Mouse (Mus musculus) liver, embryonic 13.5 days (tissue): ENCODE data around the gene Rnase9. TPM values are rescaled to one million over a fixed set of nuclear protein-coding genes. Genes with fewer than 3 reads are reported as not detected.
"Not testable (repeated sequence)": the region's sequence is repeated elsewhere in the genome, so short reads cannot be mapped to it uniquely, and the experiment has no call there.

ENCODE experiments used
- ATAC-seq: fragments of 200-750 bp; cut with Nextera tagmentation; 2 replicates; pipeline ENCODE4 v1.8.0; 2017; ENCODE audit warnings: low read depth, mild to moderate bottlenecking, moderate number of reproducible peaks, moderate library complexity
- DNase-seq: peaks from one replicate; pipeline ENCODE4 v3.0.0; 2022
- H3K27ac ChIP-seq: fragments of 300-500 bp; sonication (generic); 2 replicates; pipeline ENCODE4 v1.5.1; 2015; ENCODE audit warnings: moderate library complexity, mild to moderate bottlenecking, inconsistent platforms
- H3K27me3 ChIP-seq: fragments of 300-500 bp; sonication (generic); 2 replicates; pipeline ENCODE4 v1.6.1; 2015; ENCODE audit warnings: mild to moderate bottlenecking, inconsistent platforms
- H3K36me3 ChIP-seq: fragments of 300-500 bp; sonication (generic); 2 replicates; pipeline ENCODE4 v1.6.1; 2015; ENCODE audit warnings: mild to moderate bottlenecking, inconsistent platforms
- H3K4me1 ChIP-seq: fragments of 300-500 bp; sonication (generic); replicated peaks from 2 replicates; pipeline ENCODE4 v1.6.1; 2015; ENCODE audit warnings: inconsistent platforms
- H3K4me2 ChIP-seq: fragments of 300-500 bp; sonication (generic); 2 replicates; pipeline ENCODE4 v1.6.1; 2015; ENCODE audit warnings: inconsistent platforms, mild to moderate bottlenecking, moderate library complexity
- H3K4me3 ChIP-seq: fragments of 300-500 bp; sonication (generic); replicated peaks from 2 replicates; pipeline ENCODE4 v1.5.1; 2015; ENCODE audit warnings: mild to moderate bottlenecking, inconsistent platforms
- H3K9ac ChIP-seq: fragments of 300-500 bp; sonication (generic); 2 replicates; pipeline ENCODE4 v1.6.1; 2015; ENCODE audit warnings: mild to moderate bottlenecking, inconsistent platforms
- H3K9me3 ChIP-seq: fragments of 300-500 bp; sonication (generic); replicated peaks from 2 replicates; pipeline ENCODE4 v1.6.1; 2016; ENCODE audit warnings: inconsistent platforms
- WGBS: fragments of 180-500 bp; shearing (Covaris S2); methylation state at CpG from one replicate; pipeline ENCODE4 v1.1.7; 2015; ENCODE audit not compliant: insufficient replicate concordance; 5-methylcytosine and 5-hydroxymethylcytosine counted together
- polyA plus RNA-seq: library from polyadenylated mRNA; unstranded; fragments of >200 nt; fragmentation: Nextera tagmentation; extraction: Ambion mirVana; gene quantifications from 2 replicates; pipeline ENCODE4 v1.2.1, GENCODE M21; 2015

The Rnase9 gene
- polyA plus RNA-seq, 1 experiment from 2014 or later, result not detected

GRCm38 (mm10) chr14:51047846-51048245 lies 6.2 kb upstream of the Rnase9 start:
- DNase-seq, result no peak
- no peak for ATAC-seq
- H3K4me3 ChIP-seq, result no peak overlapping the region
- H3K4me2 ChIP-seq, result no peak overlapping the region
- no peak overlapping the region for H3K9ac ChIP-seq
- no peaks in the 10 kb centered on the region for H3K9me3 ChIP-seq
- 13% methylated on average over 5 of the region's 5 CpGs for WGBS
- 0 out of 2 replicates have a peak, but pooled peaks cover 3% of the 10 kb centered on the region for H3K4me1 ChIP-seq
- H3K27me3 ChIP-seq, result no peaks in the 10 kb centered on the region
- no peak overlapping the region for H3K27ac ChIP-seq
- no peaks in the 10 kb centered on the region for H3K36me3 ChIP-seq

DNA sequence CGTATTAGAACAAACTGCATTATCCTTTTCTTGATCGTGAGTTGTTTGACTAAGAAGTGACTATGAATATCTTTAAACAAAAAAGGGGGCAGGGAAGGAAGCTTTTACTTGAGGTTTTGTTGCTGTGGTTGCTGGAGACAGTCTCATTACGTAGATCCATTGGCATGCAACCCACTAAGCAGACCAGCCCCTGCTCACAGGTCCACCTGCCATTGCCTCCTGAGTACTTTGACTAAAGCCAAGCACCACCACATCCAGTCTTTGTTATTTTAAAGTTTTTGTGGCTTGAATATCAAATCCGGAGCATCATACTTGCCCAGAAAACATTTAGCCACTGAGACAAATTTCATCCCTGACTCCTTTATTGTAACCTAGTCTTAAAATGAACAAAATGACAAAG lies 5.5 kb downstream of the Rnase9 start:
- no peak overlapping the region for H3K4me2 ChIP-seq
- no peaks in the 10 kb centered on the region for H3K36me3 ChIP-seq
- no peak overlapping the region for H3K9ac ChIP-seq
- DNase-seq (no peak), ATAC-seq (no peak)
- no peak overlapping the region for H3K4me3 ChIP-seq
- no peaks in the 10 kb centered on the region for H3K4me1 ChIP-seq
- H3K9me3 ChIP-seq, result no peaks in the 10 kb centered on the region
- no peaks in the 10 kb centered on the region for H3K27me3 ChIP-seq
- no peak overlapping the region for H3K27ac ChIP-seq
- 63% methylated on average over 4 of the region's 4 CpGs for WGBS

GRCm38 (mm10) chr14:51035206-51035605 lies 6.5 kb downstream of the Rnase9 start:
- 55% methylated on average over 1 of the region's 1 CpGs for WGBS
- no peaks in the 10 kb centered on the region for H3K9me3 ChIP-seq
- H3K4me3 ChIP-seq, result no peak overlapping the region
- H3K9ac ChIP-seq, result no peak overlapping the region
- no peaks in the 10 kb centered on the region for H3K36me3 ChIP-seq
- H3K27ac ChIP-seq, result no peak overlapping the region
- no peak for DNase-seq
- ATAC-seq, result no peak
- no peaks in the 10 kb centered on the region for H3K4me1 ChIP-seq
- H3K4me2 ChIP-seq, result no peak overlapping the region
- H3K27me3 ChIP-seq, result no peaks in the 10 kb centered on the region

GRCm38 (mm10) chr14:51027387-51028155 lies 14.1 kb downstream of the Rnase9 start:
- H3K27me3 ChIP-seq, result no peaks in the 10 kb centered on the region
- no peak overlapping the region for H3K4me2 ChIP-seq
- ATAC-seq (no peak), DNase-seq (no peak)
- no peaks in the 10 kb centered on the region for H3K4me1 ChIP-seq
- 48% methylated on average over 3 of the region's 3 CpGs for WGBS
- no peak overlapping the region for H3K27ac ChIP-seq
- no peaks in the 10 kb centered on the region for H3K9me3 ChIP-seq
- H3K9ac ChIP-seq, result no peak overlapping the region
- H3K36me3 ChIP-seq, result no peaks in the 10 kb centered on the region
- no peak overlapping the region for H3K4me3 ChIP-seq

GRCm38 (mm10) chr14:51026391-51027133 lies 15.1 kb downstream of the Rnase9 start:
- Histone ChIP-seq H3K9me3 (no peaks in the 10 kb centered on the region), H3K27ac (no peak overlapping the region), H3K4me1 (no peaks in the 10 kb centered on the region), H3K4me3 (no peak overlapping the region), H3K9ac (no peak overlapping the region), H3K4me2 (no peak overlapping the region), H3K27me3 (no peaks in the 10 kb centered on the region), H3K36me3 (no peaks in the 10 kb centered on the region)
- DNase-seq, result peak; percentile 45
- ATAC-seq, result no peak
- WGBS, result 34% methylated on average over 5 of the region's 5 CpGs

DNA sequence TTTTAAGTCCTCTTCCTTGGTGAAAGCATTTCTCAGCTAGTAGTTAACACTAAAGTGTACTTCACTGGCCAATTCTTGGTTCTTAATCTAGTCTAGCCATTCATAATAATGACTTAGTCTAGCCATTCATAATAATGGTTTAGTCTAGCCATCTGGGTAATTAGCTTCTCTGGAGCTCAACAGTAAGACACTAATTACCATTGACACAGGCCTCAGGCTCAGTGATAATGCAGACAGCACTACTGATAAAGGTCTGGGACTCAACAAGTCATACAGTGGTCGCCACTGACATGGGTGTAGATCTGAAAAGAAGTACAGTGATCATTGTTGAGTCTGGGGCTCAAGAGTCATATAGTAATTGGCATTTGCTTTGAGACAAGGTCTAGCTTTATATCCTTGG lies 16.8 kb downstream of the Rnase9 start:
- no peak for ATAC-seq
- H3K36me3 ChIP-seq, result no peaks in the 10 kb centered on the region
- no peaks in the 10 kb centered on the region for H3K27me3 ChIP-seq
- 46% methylated on average over 1 of the region's 1 CpGs for WGBS
- H3K9ac ChIP-seq, result no peak overlapping the region
- no peak overlapping the region for H3K27ac ChIP-seq
- no peaks in the 10 kb centered on the region for H3K9me3 ChIP-seq
- H3K4me2 ChIP-seq, result no peak overlapping the region
- H3K4me3 ChIP-seq, result no peak overlapping the region
- no peaks in the 10 kb centered on the region for H3K4me1 ChIP-seq
- no peak for DNase-seq

- H3K36me3 ChIP-seq, result no peaks in the 10 kb centered on the region
- no peak overlapping the region for H3K4me2 ChIP-seq
- H3K4me3 ChIP-seq, result no peak overlapping the region
- H3K4me1 ChIP-seq, result no peaks in the 10 kb centered on the region
- no peak overlapping the region for H3K27ac ChIP-seq
- no peaks in the 10 kb centered on the region for H3K9me3 ChIP-seq
- WGBS, result 64% methylated on average over 4 of the region's 4 CpGs
- ATAC-seq (no peak), DNase-seq (no peak)
- no peak overlapping the region for H3K9ac ChIP-seq
- H3K27me3 ChIP-seq, result no peaks in the 10 kb centered on the region
These were observed 18.2 kb downstream of the Rnase9 start for GRCm38 (mm10) chr14:51023457-51023856.

DNA sequence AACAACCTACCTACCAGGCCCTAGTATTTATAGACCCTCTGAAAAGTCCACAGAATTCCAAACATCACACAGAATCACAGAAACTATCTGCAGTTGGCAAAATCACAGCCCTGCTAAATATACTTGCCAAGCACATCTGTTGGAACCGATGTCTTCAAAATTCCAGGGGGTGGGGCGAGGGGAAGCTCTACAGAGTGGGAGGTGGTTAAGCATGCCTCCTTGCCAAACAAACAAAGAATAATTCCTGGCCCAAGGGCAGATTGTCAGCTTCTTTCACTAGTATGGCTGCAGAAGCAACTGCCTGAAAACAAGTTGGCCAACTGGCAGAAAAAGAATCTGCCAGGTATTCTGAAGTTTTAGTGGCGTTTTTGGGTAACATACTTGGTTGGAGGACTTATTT lies 24.4 kb downstream of the Rnase9 start:
- Histone ChIP-seq H3K27ac (no peak overlapping the region), H3K36me3 (no peaks in the 10 kb centered on the region), H3K27me3 (no peaks in the 10 kb centered on the region), H3K4me2 (no peak overlapping the region), H3K4me1 (no peaks in the 10 kb centered on the region), H3K9ac (no peak overlapping the region), H3K4me3 (no peak overlapping the region), H3K9me3 (no peaks in the 10 kb centered on the region)
- ATAC-seq (no peak), DNase-seq (no peak)
- WGBS, result 61% methylated on average over 3 of the region's 3 CpGs

GRCm38 (mm10) chr14:51015780-51016179 lies 25.9 kb downstream of the Rnase9 start:
- DNase-seq, result no peak
- no peak for ATAC-seq
- Histone ChIP-seq H3K27me3 (no peaks in the 10 kb centered on the region), H3K4me1 (no peaks in the 10 kb centered on the region), H3K9me3 (no peaks in the 10 kb centered on the region), H3K36me3 (no peaks in the 10 kb centered on the region), H3K4me2 (no peak overlapping the region), H3K9ac (no peak overlapping the region), H3K27ac (no peak overlapping the region), H3K4me3 (no peak overlapping the region)

DNA sequence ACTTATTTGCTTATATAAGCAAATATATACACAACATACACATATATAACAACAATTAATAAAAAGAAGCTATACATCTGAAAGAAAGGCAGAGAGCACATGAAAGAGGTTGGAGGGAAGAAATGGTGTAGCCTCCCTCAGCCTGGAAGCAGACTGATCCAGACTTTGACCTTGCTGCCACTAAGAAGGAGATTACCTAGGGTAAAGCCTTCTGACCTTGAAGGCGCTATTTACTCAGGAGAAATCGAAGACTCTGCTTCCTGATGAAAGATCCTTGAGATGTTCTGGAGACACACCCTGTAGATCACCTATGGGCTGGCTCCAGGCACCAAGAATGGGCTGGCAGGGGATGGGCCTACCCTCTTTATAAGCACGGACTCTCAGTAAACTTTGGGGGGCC lies 26.9 kb downstream of the Rnase9 start:
- not testable (repeated sequence) for H3K36me3 ChIP-seq, H3K9me3 ChIP-seq, DNase-seq, H3K27me3 ChIP-seq, H3K4me3 ChIP-seq, H3K4me1 ChIP-seq, H3K4me2 ChIP-seq, H3K9ac ChIP-seq, ATAC-seq, H3K27ac ChIP-seq
- 63% methylated on average over 3 of the region's 3 CpGs for WGBS

- no peak overlapping the region for H3K9ac ChIP-seq
- H3K4me3 ChIP-seq, result no peak overlapping the region
- no peaks in the 10 kb centered on the region for H3K27me3 ChIP-seq
- H3K36me3 ChIP-seq, result no peaks in the 10 kb centered on the region
- 65% methylated on average over 6 of the region's 6 CpGs for WGBS
- H3K4me2 ChIP-seq, result no peak overlapping the region
- H3K4me1 ChIP-seq, result peaks cover 5% of the 10 kb centered on the region; the same call in 1 of the 2 replicates
- ATAC-seq, result no peak
- DNase-seq, result no peak
- no peak overlapping the region for H3K27ac ChIP-seq
- no peaks in the 10 kb centered on the region for H3K9me3 ChIP-seq
These were observed 32.1 kb downstream of the Rnase9 start for GRCm38 (mm10) chr14:51009572-51009971.

GRCm38 (mm10) chr14:51008781-51009180 lies 32.9 kb downstream of the Rnase9 start:
- Histone ChIP-seq H3K9me3 (no peaks in the 10 kb centered on the region), H3K36me3 (no peaks in the 10 kb centered on the region), H3K27me3 (no peaks in the 10 kb centered on the region), H3K4me3 (no peak overlapping the region), H3K9ac (no peak overlapping the region), H3K27ac (no peak overlapping the region), H3K4me1 (peaks cover 5% of the 10 kb centered on the region; the same call in 1 of the 2 replicates), H3K4me2 (no peak overlapping the region)
- ATAC-seq (no peak), DNase-seq (no peak)
- 60% methylated on average over 4 of the region's 4 CpGs for WGBS
